Mouse (Mus musculus): ENCODE data around the gene Guf1. TPM values are rescaled to one million over a fixed set of nuclear protein-coding genes. Genes with fewer than 3 reads are reported as not detected.

The Guf1 gene
- total and polyA plus RNA-seq, 3 experiments = 15.8 to 36.8 (median 23.1) TPM

GRCm38 (mm10) chr5:69591640-69592461 is 35.1 kb downstream of the Guf1 start, which contains the start of gene Gnpda2:
Gene Gnpda2, minus strand, starts transcription at chr5:69592340.
- Histone ChIP-seq H3K36me3 (replicated peaks in 1 of 2; ENCODE audit: control insufficient read depth in 1 of 2, insufficient read depth in 1 of 2, low read length in 1 of 2) (peaks cover 6 to 12% of the 10 kb centered on the region in 2 experiments), H3K9me3 (replicated peaks; ENCODE audit: low read length) (no peaks in the 10 kb centered on the region), H3K4me3 (replicated peaks in 1 of 3; ENCODE audit: low read depth in 2 of 3, low read length in 2 of 3, poor library complexity in 1 of 3) (peak within 1 kb of the TSS; percentile 34 to 78 (median 66)), H3K27me3 (replicated peaks) (no peaks in the 10 kb centered on the region), H3K9ac (ENCODE audit: insufficient read depth, low read depth) (peak within 1 kb of the TSS; percentile 30), H3K4me1 (ENCODE audit: control insufficient read depth in 1 of 2, insufficient read depth in 2 of 2) (no peaks in the 10 kb centered on the region), H3K4me2 (ENCODE audit: insufficient read depth, low read depth, poor library complexity, severe bottlenecking) (peak within 1 kb of the TSS; percentile 50), H3K27ac (ENCODE audit: insufficient read depth, low read depth) (no peak within 1 kb of the TSS), H3K79me2 (replicated peaks; ENCODE audit: control insufficient read depth, extremely low read depth, insufficient read depth, poor library complexity, severe bottlenecking) (peaks cover 2% of the 10 kb centered on the region; the same call in 1 of the 2 replicates)
- in situ Hi-C loops (cut with MboI; ENCODE audit: low pct_ligation_motif_present, low pct_unique_long_range_greater_than_20kb, low sequenced_read_pairs) = no loop called here
- DNase-seq (ENCODE audit: extremely low read depth) = peak; percentile 77
- TF ChIP-seq E2F4 (IDR thresholded peaks at IDR 0.05; ENCODE audit: insufficient replicate concordance, low read depth, low read length) (no peak), KAT2A (IDR thresholded peaks at IDR 0.05; ENCODE audit: insufficient replicate concordance, low read length) (no peak), SIN3A (IDR thresholded peaks at IDR 0.05; ENCODE audit: low read length) (0 out of 2 replicates have a peak, but pooled peaks have one; percentile 31), ZMIZ1 (IDR thresholded peaks at IDR 0.05; ENCODE audit: low read depth, low read length) (no peak), CTCF (conservative IDR thresholded peaks at IDR 0.05 in 1 of 2, IDR thresholded peaks at IDR 0.05 in 1 of 2; ENCODE audit: low read depth in 2 of 2, low read length in 2 of 2) (no peak; a peak in 1 of 4 replicates), HCFC1 (IDR thresholded peaks at IDR 0.05; ENCODE audit: low read depth, low read length) (peak; percentile 62), RCOR1 (conservative IDR thresholded peaks at IDR 0.05; ENCODE audit: low read depth, low read length) (no peak), NRF1 (IDR thresholded peaks at IDR 0.05; ENCODE audit: low read depth, low read length) (peak; percentile 94), CHD2 (IDR thresholded peaks at IDR 0.05; ENCODE audit: low read length) (no peak), NELFE (IDR thresholded peaks at IDR 0.05; ENCODE audit: low read depth, low read length) (peak; percentile 74), GABPA (IDR thresholded peaks at IDR 0.05; ENCODE audit: insufficient replicate concordance, low read depth, low read length) (no peak), ELF1 (IDR thresholded peaks at IDR 0.05; ENCODE audit: low read depth, low read length) (peak; percentile 82), MYC (IDR thresholded peaks at IDR 0.05; ENCODE audit: low read depth, low read length) (no peak), USF2 (conservative IDR thresholded peaks at IDR 0.05; ENCODE audit: low read depth, low read length) (no peak), TCF12 (IDR thresholded peaks at IDR 0.05; ENCODE audit: low read depth, low read length) (peak; percentile 63; the same call in 1 of the 2 replicates), RAD21 (IDR thresholded peaks at IDR 0.05; ENCODE audit: low read depth, low read length) (no peak), POLR2A (IDR thresholded peaks at IDR 0.05; ENCODE audit: low read depth, low read length) (peak; percentile 67; the same call in 1 of the 2 replicates), TBP (conservative IDR thresholded peaks at IDR 0.05; ENCODE audit: low read depth, low read length) (0 out of 2 replicates have a peak, but pooled peaks have one; percentile 53), ZKSCAN1 (IDR thresholded peaks at IDR 0.05; ENCODE audit: borderline replicate concordance, low read depth, low read length) (no peak), ZNF384 (IDR thresholded peaks at IDR 0.05; ENCODE audit: low read depth, low read length) (no peak), EP300 (IDR thresholded peaks at IDR 0.05; ENCODE audit: low read length) (no peak)
- dilution Hi-C loops (cut with MboI; ENCODE audit: extremely low pct_ligation_motif_present, extremely low pct_unique_long_range_greater_than_20kb, low sequenced_read_pairs) = no loop called here

Measured in CH12.LX (cell line).